Mouse (Mus musculus): ENCODE results near the gene Mcpt8. TPM values are rescaled to one million over a fixed set of nuclear protein-coding genes. Genes with fewer than 3 reads are reported as not detected.
"Not testable (repeated sequence)": the region's sequence is repeated elsewhere in the genome, so short reads cannot be mapped to it uniquely, and the experiment has no call there.

Mcpt8 gene
- polyA plus RNA-seq, 1 experiment: not detected

DNA sequence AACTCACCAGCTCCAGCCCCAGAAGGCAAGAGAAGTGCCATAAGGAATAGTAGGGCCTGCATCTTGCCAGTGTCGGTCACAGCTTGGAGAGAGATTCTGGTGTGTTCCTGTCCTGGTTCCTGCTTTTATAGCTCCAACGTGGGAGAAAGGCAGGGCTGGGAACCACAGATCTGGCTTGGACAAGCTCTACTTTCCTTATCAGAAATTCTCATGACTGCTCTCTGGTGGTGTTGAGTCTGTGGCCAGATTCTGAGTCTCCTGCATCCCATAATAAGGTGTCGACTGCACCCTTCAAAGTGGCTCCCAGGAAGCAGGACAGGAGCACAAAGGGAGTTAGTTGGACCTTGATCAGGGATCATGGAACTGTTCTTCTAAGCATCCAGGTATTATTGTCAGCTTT lies 22.9 kb downstream of the Mcpt8 start, which contains the start of gene Mcpt4:
Mcpt4 (minus strand) TSS at position 101 of the 400 bp plus-strand sequence.
- H3K27ac ChIP-seq (replicated peaks; ENCODE audit: low read depth, low read length); H3K4me1 ChIP-seq (ENCODE audit: control insufficient read depth, insufficient read depth, insufficient read length, low read length); H3K4me3 ChIP-seq (ENCODE audit: insufficient read depth, low read depth, low read length): not testable (repeated sequence)

DNA sequence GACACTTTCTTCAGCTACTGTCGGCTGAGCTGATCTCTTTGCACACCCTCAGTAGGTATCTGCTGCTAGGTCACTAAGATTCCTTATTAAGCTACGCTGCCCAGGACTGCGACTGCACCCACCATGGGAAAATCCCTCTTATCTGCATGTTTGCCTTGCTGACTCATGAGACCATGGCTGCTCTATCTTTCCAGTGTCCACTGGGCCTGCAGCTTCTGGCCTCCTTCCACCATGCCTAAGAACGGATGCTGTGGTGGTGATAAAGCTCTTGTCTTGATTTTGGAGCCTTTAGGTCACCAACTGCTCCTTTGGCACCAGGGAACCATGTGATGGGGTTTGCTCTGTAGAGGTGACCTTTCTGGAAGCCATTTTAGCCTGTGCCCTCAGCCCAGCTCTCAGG lies 27.4 kb downstream of the Mcpt8 start:
- H3K27ac ChIP-seq (replicated peaks; ENCODE audit: low read depth, low read length): no peak overlapping the region
- no peaks in the 10 kb centered on the region for H3K4me1 ChIP-seq (ENCODE audit: control insufficient read depth, insufficient read depth, insufficient read length, low read length)
- no peak overlapping the region for H3K4me3 ChIP-seq (ENCODE audit: insufficient read depth, low read depth, low read length)

DNA sequence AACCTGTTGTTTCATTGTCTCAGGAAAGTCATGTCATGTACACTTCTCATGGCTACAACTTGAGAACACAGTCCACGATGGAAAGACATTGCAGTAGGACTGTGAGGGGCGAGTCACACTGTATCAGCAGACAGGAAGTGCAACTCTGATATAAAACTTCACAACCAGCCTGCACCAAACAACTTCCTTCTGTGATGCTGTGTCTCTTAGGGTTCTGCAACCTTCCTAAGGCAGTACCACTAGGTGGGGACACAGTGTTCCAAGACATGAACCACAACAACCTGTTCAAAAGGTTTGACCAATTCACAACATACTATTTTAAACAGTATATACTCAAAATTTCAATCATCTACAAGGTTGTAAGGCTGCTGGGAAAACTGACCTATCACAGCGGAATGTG lies 29.7 kb downstream of the Mcpt8 start:
- Histone ChIP-seq H3K27ac (replicated peaks; ENCODE audit: low read depth, low read length) (no peak overlapping the region), H3K4me1 (ENCODE audit: control insufficient read depth, insufficient read depth, insufficient read length, low read length) (no peaks in the 10 kb centered on the region), H3K4me3 (ENCODE audit: insufficient read depth, low read depth, low read length) (no peak overlapping the region)

DNA sequence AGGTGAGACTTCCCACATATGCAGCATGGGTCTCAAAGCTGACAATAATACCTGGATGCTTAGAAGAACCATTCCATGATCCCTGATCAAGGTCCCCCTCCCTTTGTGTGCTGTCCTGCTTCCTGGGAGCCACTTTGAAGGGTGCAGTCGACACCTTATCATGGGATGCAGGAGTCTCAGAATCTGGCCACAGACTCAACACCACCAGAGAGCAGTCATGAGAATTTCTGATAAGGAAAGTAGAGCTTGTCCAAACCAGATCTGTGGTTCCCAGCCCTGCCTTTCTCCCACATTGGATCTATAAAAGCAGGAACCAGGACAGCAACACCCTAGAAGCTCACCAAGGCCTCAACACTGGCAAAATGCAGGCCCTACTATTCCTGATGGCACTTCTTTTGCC lies 43.3 kb downstream of the Mcpt8 start, which contains the start of gene Mcpt2:
Mcpt2 (plus strand) TSS at position 250 of the 400 bp plus-strand sequence.
- not testable (repeated sequence) for H3K4me1 ChIP-seq (ENCODE audit: control insufficient read depth, insufficient read depth, insufficient read length, low read length); H3K27ac ChIP-seq (replicated peaks; ENCODE audit: low read depth, low read length); H3K4me3 ChIP-seq (ENCODE audit: insufficient read depth, low read depth, low read length)

DNA sequence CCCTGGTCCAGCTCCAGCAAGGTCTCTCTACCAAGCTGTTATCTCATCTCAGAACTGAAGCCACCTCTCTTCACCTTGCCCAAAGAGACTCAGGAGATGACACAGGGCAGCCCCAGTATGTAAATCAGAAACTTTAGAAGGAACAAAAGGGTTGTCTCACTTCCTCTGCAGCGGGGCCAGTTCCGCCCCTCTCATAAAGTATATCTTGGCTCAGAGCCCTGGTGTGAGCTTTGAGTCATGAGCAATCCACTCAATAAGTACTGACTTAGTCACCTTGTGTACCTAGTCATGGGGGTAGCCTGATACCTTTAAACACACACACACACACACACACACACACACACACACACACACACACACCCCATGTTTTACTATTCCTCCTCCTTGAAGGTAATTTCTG lies 50.6 kb downstream of the Mcpt8 start:
- Histone ChIP-seq H3K27ac (replicated peaks; ENCODE audit: low read depth, low read length) (no peak overlapping the region), H3K4me3 (ENCODE audit: insufficient read depth, low read depth, low read length) (no peak overlapping the region), H3K4me1 (ENCODE audit: control insufficient read depth, insufficient read depth, insufficient read length, low read length) (no peaks in the 10 kb centered on the region)

Other genes with a start within 250 kb of the Mcpt8 start
- 0.87 and 1.0 TPM in 2 replicates for gene Nynrin, start 231.3 kb downstream of the Mcpt8 start, polyA plus RNA-seq (2012; ENCODE audit: insufficient read depth, insufficient read length, missing spikeins)
- not detected in 2 replicates for gene Cbln3, start 200.9 kb downstream of the Mcpt8 start, polyA plus RNA-seq (2012; ENCODE audit: insufficient read depth, insufficient read length, missing spikeins)
- 4.2 and 5.5 TPM in 2 replicates for gene Khnyn, start 200.3 kb downstream of the Mcpt8 start, polyA plus RNA-seq (2012; ENCODE audit: insufficient read depth, insufficient read length, missing spikeins)
- 134 and 149 TPM in 2 replicates for gene Sdr39u1, start 185.0 kb downstream of the Mcpt8 start, polyA plus RNA-seq (2012; ENCODE audit: insufficient read depth, insufficient read length, missing spikeins)
- 6.1 and 8.2 TPM in 2 replicates for gene Cma1, start 140.6 kb downstream of the Mcpt8 start, polyA plus RNA-seq (2012; ENCODE audit: insufficient read depth, insufficient read length, missing spikeins)
- not detected in 2 replicates for gene Cma2, start 134.3 kb downstream of the Mcpt8 start, polyA plus RNA-seq (2012; ENCODE audit: insufficient read depth, insufficient read length, missing spikeins)
- not detected in 2 replicates for gene Mcpt1, start 67.3 kb downstream of the Mcpt8 start, polyA plus RNA-seq (2012; ENCODE audit: insufficient read depth, insufficient read length, missing spikeins)
- not detected in 2 replicates for gene Mcpt9, start 54.8 kb downstream of the Mcpt8 start, polyA plus RNA-seq (2012; ENCODE audit: insufficient read depth, insufficient read length, missing spikeins)
- not detected in 2 replicates for gene Mcpt2, start 43.2 kb downstream of the Mcpt8 start, polyA plus RNA-seq (2012; ENCODE audit: insufficient read depth, insufficient read length, missing spikeins)
- 8.2 and 8.8 TPM in 2 replicates for gene Mcpt4, start 23.0 kb downstream of the Mcpt8 start, polyA plus RNA-seq (2012; ENCODE audit: insufficient read depth, insufficient read length, missing spikeins)
- not detected in 2 replicates for gene Ctsg, start 17.3 kb upstream of the Mcpt8 start, polyA plus RNA-seq (2012; ENCODE audit: insufficient read depth, insufficient read length, missing spikeins)
- not detected in 2 replicates for gene Gzme, start 35.4 kb upstream of the Mcpt8 start, polyA plus RNA-seq (2012; ENCODE audit: insufficient read depth, insufficient read length, missing spikeins)
- gene Gzmd, start 47.3 kb upstream of the Mcpt8 start, polyA plus RNA-seq (2012; ENCODE audit: insufficient read depth, insufficient read length, missing spikeins): not detected in 2 replicates
- not detected in 2 replicates for gene Gzmg, start 74.3 kb upstream of the Mcpt8 start, polyA plus RNA-seq (2012; ENCODE audit: insufficient read depth, insufficient read length, missing spikeins)
- not detected in 2 replicates for gene Gzmn, start 89.3 kb upstream of the Mcpt8 start, polyA plus RNA-seq (2012; ENCODE audit: insufficient read depth, insufficient read length, missing spikeins)
- gene Gzmf, start 126.1 kb upstream of the Mcpt8 start, polyA plus RNA-seq (2012; ENCODE audit: insufficient read depth, insufficient read length, missing spikeins): not detected in 2 replicates
- gene Gzmc, start 149.4 kb upstream of the Mcpt8 start, polyA plus RNA-seq (2012; ENCODE audit: insufficient read depth, insufficient read length, missing spikeins): not detected in 2 replicates
- gene Gzmb, start 177.0 kb upstream of the Mcpt8 start, polyA plus RNA-seq (2012; ENCODE audit: insufficient read depth, insufficient read length, missing spikeins): not detected in 2 replicates

All from brown adipose tissue, adult 24 weeks (tissue).